15 mouse cellular contexts compared by ENCODE assay signal in the genomic region with DNA sequence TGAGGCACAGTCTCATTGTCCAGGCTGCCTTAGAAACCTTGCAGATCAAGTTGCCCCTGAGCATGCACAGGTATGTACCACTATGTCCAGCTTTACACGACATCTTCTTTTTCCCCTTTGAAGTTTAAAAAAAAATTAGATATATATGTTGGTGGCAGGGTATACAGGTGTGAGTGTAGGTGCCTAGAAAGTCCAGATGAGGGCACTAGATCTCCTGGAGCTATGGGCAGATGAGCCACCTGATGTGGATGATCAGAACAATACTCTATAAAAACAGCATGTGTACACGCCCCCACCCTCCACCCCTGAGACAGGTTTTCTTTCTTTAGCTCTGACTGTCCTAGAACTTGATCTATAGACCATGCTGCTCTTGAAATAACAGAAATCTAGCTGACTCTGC. TPM values are rescaled to one million over a fixed set of nuclear protein-coding genes. Genes with fewer than 3 reads are reported as not detected.
DNase-seq lines count a peak whose midpoint lies in the region; ATAC-seq and TF ChIP-seq lines count a peak whose summit lies in the region.
"Had no signal": no experiment of that assay in that cellular context is flagged by ENCODE, and none has a peak within 500 bp of the region (broad histone marks: within the 10 kb centered on the region; RNA-seq: fewer than 3 reads in every experiment).

No protein-coding gene starts in this region.

- TF ChIP-seq RAD21 in MEL (IDR thresholded peaks at IDR 0.05; ENCODE audit: low read depth, low read length), result peak; percentile 32

- TF ChIP-seq EP300 in MEL (IDR thresholded peaks at IDR 0.05; ENCODE audit: low read depth in 1 of 2, low read length in 2 of 2), result no peak

- no peaks in the 10 kb centered on the region for H3K4me1 ChIP-seq in liver, embryonic 16.5 days (ENCODE audit: control insufficient read depth, low read depth, low read length)
- H3K4me1 ChIP-seq in liver, embryonic 12.5 days, result no peaks in the 10 kb centered on the region
- H3K4me1 ChIP-seq in MEL (ENCODE audit: control insufficient read depth in 1 of 2, insufficient read depth in 2 of 2, low read length in 2 of 2), result no peaks in the 10 kb centered on the region
- H3K4me1 ChIP-seq in intestine, embryonic 15.5 days (replicated peaks), result no peaks in the 10 kb centered on the region
- H3K4me1 ChIP-seq: embryonic facial prominence, embryonic 12.5 days; forebrain, embryonic 12.5 days; heart, embryonic 15.5 days; limb, embryonic 13.5 days; neural tube, embryonic 15.5 days had no signal

- WGBS in liver, embryonic 16.5 days (ENCODE audit: insufficient replicate concordance), result 76% methylated on average over 2 of the region's 2 CpGs
- 68% methylated on average over 2 of the region's 2 CpGs for WGBS in liver, embryonic 12.5 days (ENCODE audit: insufficient replicate concordance)
- WGBS in intestine, embryonic 15.5 days, result 81% methylated on average over 2 of the region's 2 CpGs

- peak; percentile 6 to 38 (median 11); a peak in 2 of 6 replicates for TF ChIP-seq CTCF in MEL (IDR thresholded peaks at IDR 0.05 in 2 of 3, conservative IDR thresholded peaks at IDR 0.05 in 1 of 3; ENCODE audit: control insufficient read depth in 1 of 3, insufficient read depth in 1 of 3, low read depth in 2 of 3, low read length in 3 of 3, poor library complexity in 1 of 3, severe bottlenecking in 1 of 3)

- H3K79me2 ChIP-seq in MEL (ENCODE audit: control insufficient read depth, insufficient read depth, low read length, poor library complexity), result 0 out of 2 replicates have a peak, but pooled peaks cover 1% of the 10 kb centered on the region

- DNase-seq in MEL (ENCODE audit: low read depth, low spot score), result no peak
- DNase-seq in thymus, postnatal 36 days, result peak; percentile 3 to 6
- DNase-seq in gastrocnemius, postnatal 4 days (ENCODE audit: low spot score in 2 of 2), result no peak
- DNase-seq: adrenal gland, adult 8-10 months; cerebellum, postnatal 14 days; lung, postnatal 4 days had no signal

- 0 out of 2 replicates have a peak, but pooled peaks have one; percentile 3 for ATAC-seq in liver, embryonic 16.5 days (ENCODE audit: low read depth)
- ATAC-seq in liver, embryonic 12.5 days, result no peak
- ATAC-seq in erythroid progenitor cell, adult 5-6 weeks (replicated peaks; ENCODE audit: low FRiP score, poor library complexity, severe bottlenecking), result peak; percentile 60
- ATAC-seq in intestine, embryonic 15.5 days, result no peak

- no peak overlapping the region for H3K9ac ChIP-seq in liver, embryonic 16.5 days (ENCODE audit: low read depth, low read length)
- H3K9ac ChIP-seq in liver, embryonic 12.5 days, result no peak overlapping the region
- no peak overlapping the region for H3K9ac ChIP-seq in MEL (ENCODE audit: control insufficient read depth, low read depth, low read length, poor library complexity, severe bottlenecking)
- H3K9ac ChIP-seq in intestine, embryonic 15.5 days, result no peak overlapping the region
- H3K9ac ChIP-seq: embryonic facial prominence, embryonic 12.5 days; forebrain, embryonic 12.5 days; heart, embryonic 15.5 days; limb, embryonic 13.5 days; neural tube, embryonic 15.5 days had no signal

- TF ChIP-seq POLR2A in MEL (IDR thresholded peaks at IDR 0.05; ENCODE audit: control insufficient read depth in 1 of 2, insufficient read depth in 1 of 2, low read depth in 1 of 2, low read length in 2 of 2, poor library complexity in 1 of 2), result no peak

- no peak overlapping the region for H3K4me2 ChIP-seq in liver, embryonic 16.5 days (ENCODE audit: low read depth, low read length)
- H3K4me2 ChIP-seq in liver, embryonic 12.5 days, result no peak overlapping the region
- H3K4me2 ChIP-seq in intestine, embryonic 15.5 days (replicated peaks), result no peak overlapping the region
- H3K4me2 ChIP-seq: embryonic facial prominence, embryonic 12.5 days; forebrain, embryonic 12.5 days; heart, embryonic 15.5 days; limb, embryonic 13.5 days; neural tube, embryonic 15.5 days had no signal

- H3K36me3 ChIP-seq in liver, embryonic 16.5 days (ENCODE audit: control insufficient read depth, insufficient read depth), result peaks cover 71% of the 10 kb centered on the region
- H3K36me3 ChIP-seq in liver, embryonic 12.5 days, result peaks cover 94% of the 10 kb centered on the region
- H3K36me3 ChIP-seq in MEL (ENCODE audit: control insufficient read depth in 1 of 2, insufficient read depth in 2 of 2, low read length in 2 of 2), result peaks cover 0 to 35% of the 10 kb centered on the region in 2 experiments; a peak in 2 of 4 replicates
- H3K36me3 ChIP-seq in intestine, embryonic 15.5 days, result peaks cover 15% of the 10 kb centered on the region; the same call in 1 of the 2 replicates

- H3K27me3 ChIP-seq in liver, embryonic 16.5 days (ENCODE audit: control insufficient read depth, insufficient read depth, low read depth, low read length), result no peaks in the 10 kb centered on the region
- H3K27me3 ChIP-seq in liver, embryonic 12.5 days (replicated peaks), result no peaks in the 10 kb centered on the region
- H3K27me3 ChIP-seq in MEL (ENCODE audit: control insufficient read depth in 1 of 2, insufficient read depth in 2 of 2, low read length in 2 of 2), result no peaks in the 10 kb centered on the region
- no peaks in the 10 kb centered on the region for H3K27me3 ChIP-seq in intestine, embryonic 15.5 days (replicated peaks)
- H3K27me3 ChIP-seq: embryonic facial prominence, embryonic 12.5 days; forebrain, embryonic 12.5 days; heart, embryonic 15.5 days; limb, embryonic 13.5 days; neural tube, embryonic 15.5 days had no signal

- H3K9me3 ChIP-seq in liver, embryonic 16.5 days (replicated peaks; ENCODE audit: control insufficient read depth, low read length), result no peaks in the 10 kb centered on the region
- no peaks in the 10 kb centered on the region for H3K9me3 ChIP-seq in liver, embryonic 12.5 days (replicated peaks)
- H3K9me3 ChIP-seq in MEL (replicated peaks; ENCODE audit: insufficient read depth, low read length), result no peaks in the 10 kb centered on the region
- H3K9me3 ChIP-seq in intestine, embryonic 15.5 days, result no peaks in the 10 kb centered on the region
- H3K9me3 ChIP-seq: embryonic facial prominence, embryonic 12.5 days; forebrain, embryonic 12.5 days; heart, embryonic 15.5 days; limb, embryonic 13.5 days; neural tube, embryonic 15.5 days had no signal

- no peak overlapping the region for H3K4me3 ChIP-seq in liver, embryonic 16.5 days (ENCODE audit: low read depth, low read length)
- no peak overlapping the region for H3K4me3 ChIP-seq in liver, embryonic 12.5 days
- H3K4me3 ChIP-seq in MEL (ENCODE audit: control insufficient read depth in 1 of 2, insufficient read depth in 1 of 2, low read depth in 2 of 2, low read length in 2 of 2), result no peak overlapping the region
- no peak overlapping the region for H3K4me3 ChIP-seq in intestine, embryonic 15.5 days (replicated peaks)
- H3K4me3 ChIP-seq: embryonic facial prominence, embryonic 12.5 days; forebrain, embryonic 12.5 days; heart, embryonic 15.5 days; limb, embryonic 13.5 days; neural tube, embryonic 15.5 days had no signal

- H3K27ac ChIP-seq in liver, embryonic 16.5 days (ENCODE audit: low read length), result no peak overlapping the region
- no peak overlapping the region for H3K27ac ChIP-seq in liver, embryonic 12.5 days
- no peak overlapping the region for H3K27ac ChIP-seq in MEL (ENCODE audit: control insufficient read depth, low read depth, low read length)
- H3K27ac ChIP-seq in intestine, embryonic 15.5 days, result no peak overlapping the region
- H3K27ac ChIP-seq: embryonic facial prominence, embryonic 12.5 days; forebrain, embryonic 12.5 days; heart, embryonic 15.5 days; limb, embryonic 13.5 days; neural tube, embryonic 15.5 days had no signal

TF ChIP-seq in MEL, 35 proteins besides CTCF, POLR2A, EP300 and RAD21:
- TF ChIP-seq SMC3 (IDR thresholded peaks at IDR 0.05; ENCODE audit: low read depth, low read length) (peak; percentile 48), MYC (IDR thresholded peaks at IDR 0.05; ENCODE audit: low read depth, low read length) (no peak)

RNA-seq across cellular contexts. Expression of gene Gapvd1, which starts 36.8 kb away (rescaled TPM):
- 91.2 and 94.6 TPM in 2 replicates for polyA plus RNA-seq in liver, embryonic 16.5 days (2015; fragmentation: Nextera tagmentation; extraction: Ambion mirVana)
- polyA plus RNA-seq in liver, embryonic 12.5 days (2016; fragmentation: Nextera tagmentation; extraction: Ambion mirVana), result 87.3 and 93.7 TPM in 2 replicates
- total RNA-seq in MEL (2012; rRNA removed), result 62.4 and 65.0 TPM in 2 replicates
- 100 to 1,000 TPM in 1 of 2 experiments, 10 to 100 TPM in 1; 96.7 to 174 TPM for polyA plus RNA-seq in MEL (2012; ENCODE audit: insufficient read depth in 1 of 2, insufficient read length in 2 of 2, low read depth in 1 of 2, low replicate concordance in 2 of 2, missing spikeins in 1 of 2)
- 106 and 118 TPM in 2 replicates for total RNA-seq in erythroid progenitor cell, adult 5-6 weeks (2015; ENCODE audit: low replicate concordance)
- 198 and 392 TPM in 2 replicates for total RNA-seq in erythroid progenitor cell, adult 5-6 weeks (2017; ENCODE audit: low replicate concordance)
- 10 to 100 TPM; 51.0 to 54.4 TPM for total RNA-seq in gastrocnemius, postnatal 4 days (2021)
- polyA plus RNA-seq in intestine, embryonic 15.5 days (2015; fragmentation: Nextera tagmentation; extraction: Ambion mirVana), result 69.5 and 73.0 TPM in 2 replicates

RNA-seq across cellular contexts. Expression of gene Hspa5, which starts 53.6 kb away (rescaled TPM):
- 538 and 557 TPM in 2 replicates for polyA plus RNA-seq in liver, embryonic 16.5 days (2015; fragmentation: Nextera tagmentation; extraction: Ambion mirVana)
- 656 and 672 TPM in 2 replicates for polyA plus RNA-seq in liver, embryonic 12.5 days (2016; fragmentation: Nextera tagmentation; extraction: Ambion mirVana)
- 914 and 1,250 TPM in 2 replicates for total RNA-seq in MEL (2012; rRNA removed)
- 100 to 1,000 TPM; 147 to 649 TPM for polyA plus RNA-seq in MEL (2012; ENCODE audit: insufficient read depth in 1 of 2, insufficient read length in 2 of 2, low read depth in 1 of 2, low replicate concordance in 2 of 2, missing spikeins in 1 of 2)
- total RNA-seq in erythroid progenitor cell, adult 5-6 weeks (2015; ENCODE audit: low replicate concordance), result 168 and 188 TPM in 2 replicates
- total RNA-seq in erythroid progenitor cell, adult 5-6 weeks (2017; ENCODE audit: low replicate concordance), result 512 and 550 TPM in 2 replicates
- total RNA-seq in gastrocnemius, postnatal 4 days (2021), result 100 to 1,000 TPM; 303 to 318 TPM
- 1,028 and 1,048 TPM in 2 replicates for polyA plus RNA-seq in intestine, embryonic 15.5 days (2015; fragmentation: Nextera tagmentation; extraction: Ambion mirVana)

Comparison
In these comparisons a context has a peak if more than half of its experiments do, and no peak if none do; other contexts are left out.
1. ATAC-seq: peak in liver, embryonic 16.5 days (single experiment) and erythroid progenitor cell, adult 5-6 weeks (single experiment); none in liver, embryonic 12.5 days (single experiment) and intestine, embryonic 15.5 days (single experiment).
2. DNase-seq: peak in thymus, postnatal 36 days (2 of 2); none in MEL (single experiment) and gastrocnemius, postnatal 4 days (0 of 2).